Mouse (Mus musculus): Measurements from ENCODE around the gene Kcnma1.

- TF ChIP-seq CTCF (IDR thresholded peaks at IDR 0.05; ENCODE audit: low read depth, low read length) (no peak), POLR2A (IDR thresholded peaks at IDR 0.05; ENCODE audit: extremely low read depth, insufficient read depth, low read length) (no peak)
These were observed 228.2 kb downstream of the Kcnma1 start for GRCm38 (mm10) chr14:23785921-23786686.

Measured in liver, adult 2 months (tissue).